Mouse (Mus musculus) heart, adult 2 months (tissue): ENCODE results near the gene Farsa.
"Not testable (repeated sequence)": the region's sequence is repeated elsewhere in the genome, so short reads cannot be mapped to it uniquely, and the experiment has no call there.

Source experiments
- CTCF ChIP-seq: fragments of 200-600 bp; IDR thresholded peaks from 2 replicates; pipeline ENCODE4 v1.8.1; 2022; ENCODE audit warnings: antibody characterized with exemption, mild to moderate bottlenecking, moderate library complexity
- EP300 ChIP-seq: fragments of 200-500 bp; IDR thresholded peaks from 2 replicates; pipeline ENCODE4 v1.6.1; 2011; ENCODE audit warnings: low read depth, low read length, control low read depth; ENCODE audit not compliant: insufficient read depth
- POLR2A ChIP-seq: fragments of 200-500 bp; IDR thresholded peaks from 2 replicates; pipeline ENCODE4 v1.6.1; 2011; ENCODE audit warnings: mild to moderate bottlenecking, low read depth, low read length, control low read depth; ENCODE audit not compliant: insufficient read depth

DNA sequence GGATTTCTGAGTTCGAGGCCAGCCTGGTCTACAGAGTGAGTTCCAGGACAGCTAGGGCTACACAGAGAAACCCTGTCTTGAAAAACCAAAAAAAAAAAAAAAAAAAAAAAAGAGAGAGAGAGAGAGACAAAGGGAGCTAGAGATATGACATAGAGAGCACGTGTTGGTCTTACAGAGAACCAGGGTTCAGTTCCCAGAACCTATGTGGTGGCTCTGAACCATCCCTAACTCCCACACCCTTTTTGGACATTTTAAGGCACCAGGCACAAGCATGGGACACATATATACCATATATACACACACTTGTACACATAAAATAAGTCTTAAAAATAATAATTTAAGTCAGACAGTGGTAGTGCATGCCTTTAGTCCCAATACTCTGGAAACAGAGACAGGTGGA, 30.3 kb upstream of the Farsa start:
- not testable (repeated sequence) for TF ChIP-seq CTCF, POLR2A, EP300
